Mouse (Mus musculus): ENCODE measurements at regions not wholly inside any gene's neighbourhood (a gene's known extent, or its start where the extent isn't known, plus 50 kb on each side); places are given as distances from the start of the nearest gene placed in this dataset.

GRCm38 (mm10) chr11:89185862-89186261 lies 112.2 kb downstream of the Gm525 start:
- Histone ChIP-seq H3K4me3 (ENCODE audit: insufficient read depth in 1 of 2, low read depth in 2 of 2, low read length in 2 of 2) (no peak overlapping the region), H3K9ac (replicated peaks) (no peak overlapping the region), H3K9me3 (ENCODE audit: control insufficient read depth, low read length) (no peaks in the 10 kb centered on the region), H3K27me3 (ENCODE audit: control insufficient read depth, insufficient read depth, low read length) (no peaks in the 10 kb centered on the region), H3K36me3 (replicated peaks; ENCODE audit: control insufficient read depth, insufficient read depth, low read depth) (no peaks in the 10 kb centered on the region), H3K4me2 (ENCODE audit: low read depth) (no peak overlapping the region), H3K27ac (no peak overlapping the region), H3K4me1 (replicated peaks; ENCODE audit: control insufficient read depth in 2 of 2, insufficient read depth in 2 of 2, low read length in 1 of 2) (no peaks in the 10 kb centered on the region)
- 70% methylated on average over 6 of the region's 6 CpGs for WGBS (ENCODE audit: insufficient replicate concordance)
- TF ChIP-seq EP300 (IDR thresholded peaks at IDR 0.05; ENCODE audit: low read depth) (no peak), CTCF (IDR thresholded peaks at IDR 0.05; ENCODE audit: low read depth) (no peak)
- ATAC-seq (ENCODE audit: insufficient read depth): no peak
- DNase-seq (ENCODE audit: low read depth in 3 of 3, low spot score in 3 of 3): no peak

DNA sequence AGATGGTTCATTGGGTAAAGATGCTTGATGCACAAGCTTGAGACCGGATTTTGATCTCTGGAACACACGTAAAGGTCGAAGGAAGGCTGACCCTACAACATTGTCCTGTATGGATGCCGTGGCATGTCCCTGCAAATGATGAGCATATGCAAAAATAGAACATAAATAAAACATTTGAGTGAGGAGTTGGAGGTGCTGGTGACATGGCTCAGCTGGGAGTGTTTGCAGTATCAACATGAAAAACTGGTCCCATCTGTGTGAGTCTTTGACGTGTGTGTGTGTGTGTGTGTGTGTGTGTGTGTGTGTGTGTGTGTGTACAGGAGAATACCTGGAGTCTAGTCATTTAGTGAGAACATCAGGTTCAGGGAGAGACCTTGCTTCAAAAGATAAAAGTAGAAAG lies 107.8 kb downstream of the Gm525 start:
- no peaks in the 10 kb centered on the region for H3K36me3 ChIP-seq (replicated peaks; ENCODE audit: control insufficient read depth, insufficient read depth, low read depth)
- no peak overlapping the region for H3K4me2 ChIP-seq (ENCODE audit: low read depth)
- no peak for TF ChIP-seq EP300 (IDR thresholded peaks at IDR 0.05; ENCODE audit: low read depth)
- no peak for TF ChIP-seq CTCF (IDR thresholded peaks at IDR 0.05; ENCODE audit: low read depth)
- no peak overlapping the region for H3K27ac ChIP-seq
- H3K4me3 ChIP-seq (ENCODE audit: insufficient read depth in 1 of 2, low read depth in 2 of 2, low read length in 2 of 2): no peak overlapping the region
- no peaks in the 10 kb centered on the region for H3K9me3 ChIP-seq (ENCODE audit: control insufficient read depth, low read length)
- ATAC-seq (ENCODE audit: insufficient read depth): no peak
- no peaks in the 10 kb centered on the region for H3K4me1 ChIP-seq (replicated peaks; ENCODE audit: control insufficient read depth in 2 of 2, insufficient read depth in 2 of 2, low read length in 1 of 2)
- H3K27me3 ChIP-seq (ENCODE audit: control insufficient read depth, insufficient read depth, low read length): no peaks in the 10 kb centered on the region
- DNase-seq (ENCODE audit: low read depth in 3 of 3, low spot score in 3 of 3): no peak
- no peak overlapping the region for H3K9ac ChIP-seq (replicated peaks)
- 72% methylated on average over 5 of the region's 5 CpGs for WGBS (ENCODE audit: insufficient replicate concordance)

DNA sequence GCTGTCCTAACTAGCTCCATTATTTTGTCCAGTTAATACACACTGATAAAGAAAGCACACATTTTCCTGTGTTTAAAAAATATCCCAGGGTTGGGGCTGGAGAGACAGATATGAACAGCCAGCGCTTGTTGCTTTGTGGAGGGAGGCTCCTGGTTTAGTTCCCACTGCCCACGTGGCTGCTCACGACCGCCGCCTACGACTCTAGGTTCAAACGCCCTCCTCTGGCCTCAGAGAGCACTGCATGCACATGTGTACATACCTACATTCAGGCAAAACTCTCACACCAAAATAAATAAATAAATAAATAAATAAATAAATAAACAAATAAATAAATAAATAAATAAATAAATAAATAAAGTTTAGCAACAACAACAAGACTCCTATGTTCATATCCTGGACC lies 104.8 kb downstream of the Gm525 start:
- ATAC-seq (ENCODE audit: insufficient read depth) (no peak), DNase-seq (ENCODE audit: low read depth in 3 of 3, low spot score in 3 of 3) (no peak)
- Histone ChIP-seq H3K9ac (replicated peaks) (no peak overlapping the region), H3K36me3 (replicated peaks; ENCODE audit: control insufficient read depth, insufficient read depth, low read depth) (no peaks in the 10 kb centered on the region), H3K4me3 (ENCODE audit: insufficient read depth in 1 of 2, low read depth in 2 of 2, low read length in 2 of 2) (no peak overlapping the region), H3K27me3 (ENCODE audit: control insufficient read depth, insufficient read depth, low read length) (no peaks in the 10 kb centered on the region), H3K27ac (no peak overlapping the region), H3K4me2 (ENCODE audit: low read depth) (no peak overlapping the region), H3K4me1 (replicated peaks; ENCODE audit: control insufficient read depth in 2 of 2, insufficient read depth in 2 of 2, low read length in 1 of 2) (no peaks in the 10 kb centered on the region), H3K9me3 (ENCODE audit: control insufficient read depth, low read length) (no peaks in the 10 kb centered on the region)
- no peak for TF ChIP-seq EP300 (IDR thresholded peaks at IDR 0.05; ENCODE audit: low read depth)
- no peak for TF ChIP-seq CTCF (IDR thresholded peaks at IDR 0.05; ENCODE audit: low read depth)
- 67% methylated on average over 7 of the region's 7 CpGs for WGBS (ENCODE audit: insufficient replicate concordance)

DNA sequence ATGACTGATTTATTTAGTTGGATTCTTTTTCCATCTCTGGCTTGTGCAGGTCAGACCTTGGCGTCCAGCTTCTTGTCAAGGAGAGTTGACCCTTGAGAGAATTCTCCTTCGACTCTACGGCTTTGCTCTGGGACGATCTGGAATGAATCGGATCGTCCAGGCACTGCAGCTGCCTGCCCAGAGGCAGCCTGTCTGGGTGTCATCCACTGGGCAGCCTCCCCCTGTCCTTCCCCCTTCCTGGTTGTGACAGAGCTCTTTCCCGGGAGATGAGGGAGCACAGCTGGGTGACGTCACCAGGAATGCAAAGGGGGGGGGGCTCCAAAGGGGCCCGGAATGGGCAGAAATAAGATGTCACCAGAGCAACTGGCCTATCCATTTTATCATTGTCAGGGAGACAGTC lies 101.9 kb downstream of the Gm525 start:
- no peak for TF ChIP-seq CTCF (IDR thresholded peaks at IDR 0.05; ENCODE audit: low read depth)
- no peak for TF ChIP-seq EP300 (IDR thresholded peaks at IDR 0.05; ENCODE audit: low read depth)
- ATAC-seq (ENCODE audit: insufficient read depth) (no peak), DNase-seq (ENCODE audit: low read depth in 3 of 3, low spot score in 3 of 3) (no peak)
- WGBS (ENCODE audit: insufficient replicate concordance): 23% methylated on average over 9 of the region's 9 CpGs
- Histone ChIP-seq H3K4me2 (ENCODE audit: low read depth) (no peak overlapping the region), H3K9me3 (ENCODE audit: control insufficient read depth, low read length) (no peaks in the 10 kb centered on the region), H3K27me3 (ENCODE audit: control insufficient read depth, insufficient read depth, low read length) (no peaks in the 10 kb centered on the region), H3K4me1 (replicated peaks; ENCODE audit: control insufficient read depth in 2 of 2, insufficient read depth in 2 of 2, low read length in 1 of 2) (no peaks in the 10 kb centered on the region), H3K36me3 (replicated peaks; ENCODE audit: control insufficient read depth, insufficient read depth, low read depth) (no peaks in the 10 kb centered on the region), H3K9ac (replicated peaks) (no peak overlapping the region), H3K4me3 (ENCODE audit: insufficient read depth in 1 of 2, low read depth in 2 of 2, low read length in 2 of 2) (no peak overlapping the region), H3K27ac (no peak overlapping the region)

- DNase-seq (ENCODE audit: low read depth in 3 of 3, low spot score in 3 of 3) (no peak), ATAC-seq (ENCODE audit: insufficient read depth) (no peak)
- Histone ChIP-seq H3K27ac (no peak overlapping the region), H3K9ac (replicated peaks) (no peak overlapping the region), H3K4me1 (replicated peaks; ENCODE audit: control insufficient read depth in 2 of 2, insufficient read depth in 2 of 2, low read length in 1 of 2) (no peaks in the 10 kb centered on the region), H3K4me3 (ENCODE audit: insufficient read depth in 1 of 2, low read depth in 2 of 2, low read length in 2 of 2) (no peak overlapping the region), H3K9me3 (ENCODE audit: control insufficient read depth, low read length) (no peaks in the 10 kb centered on the region), H3K4me2 (ENCODE audit: low read depth) (no peak overlapping the region), H3K27me3 (ENCODE audit: control insufficient read depth, insufficient read depth, low read length) (no peaks in the 10 kb centered on the region), H3K36me3 (replicated peaks; ENCODE audit: control insufficient read depth, insufficient read depth, low read depth) (no peaks in the 10 kb centered on the region)
- 19% methylated on average over 6 of the region's 6 CpGs for WGBS (ENCODE audit: insufficient replicate concordance)
- TF ChIP-seq EP300 (IDR thresholded peaks at IDR 0.05; ENCODE audit: low read depth) (no peak), CTCF (IDR thresholded peaks at IDR 0.05; ENCODE audit: low read depth) (no peak)
Observed at GRCm38 (mm10) chr11:89174967-89175366, 101.3 kb downstream of the Gm525 start.

Measured in liver, embryonic 14.5 days (tissue).